Mouse (Mus musculus) intestine, embryonic 16.5 days (tissue): ENCODE results near the gene Tfe3. TPM values are rescaled to one million over a fixed set of nuclear protein-coding genes. Genes with fewer than 3 reads are reported as not detected.
A peak's percentile ranks its signal among the peaks of the same experiment; 100 is the strongest.
"Not testable (repeated sequence)": the region's sequence is repeated elsewhere in the genome, so short reads cannot be mapped to it uniquely, and the experiment has no call there.

Experiments
- ATAC-seq: fragments of 200-750 bp; cut with Nextera tagmentation; 2 replicates; pipeline ENCODE4 v1.8.0; 2017; ENCODE audit warnings: moderate TSS enrichment, moderate library complexity
- H3K27ac ChIP-seq: fragments of 300-500 bp; sonication (generic); 2 replicates; pipeline ENCODE4 v1.5.1; 2014; ENCODE audit warnings: mild to moderate bottlenecking, low read length
- H3K27me3 ChIP-seq: fragments of 300-500 bp; sonication (generic); replicated peaks from 2 replicates; pipeline ENCODE4 v1.6.1; 2014; ENCODE audit warnings: low read length, control low read depth, mixed read lengths; ENCODE audit not compliant: control insufficient read depth, insufficient read depth
- H3K36me3 ChIP-seq: fragments of 300-500 bp; sonication (generic); 2 replicates; pipeline ENCODE4 v1.6.1; 2014; ENCODE audit warnings: low read length, control low read depth; ENCODE audit not compliant: control insufficient read depth, insufficient read depth
- H3K4me1 ChIP-seq: fragments of 300-500 bp; sonication (generic); 2 replicates; pipeline ENCODE4 v1.6.1; 2014; ENCODE audit warnings: low read length, control low read depth, mixed read lengths; ENCODE audit not compliant: control insufficient read depth, insufficient read depth
- H3K4me2 ChIP-seq: fragments of 300-500 bp; sonication (generic); 2 replicates; pipeline ENCODE4 v1.6.1; 2014; ENCODE audit warnings: low read depth, low read length, control low read depth
- H3K4me3 ChIP-seq: fragments of 300-500 bp; sonication (generic); 2 replicates; pipeline ENCODE4 v1.5.1; 2014; ENCODE audit warnings: mild to moderate bottlenecking, low read length
- H3K9ac ChIP-seq: fragments of 300-500 bp; sonication (generic); 2 replicates; pipeline ENCODE4 v1.6.1; 2014; ENCODE audit warnings: low read depth, low read length
- H3K9me3 ChIP-seq: fragments of 300-500 bp; sonication (generic); 2 replicates; pipeline ENCODE4 v1.6.1; 2016; ENCODE audit warnings: low read length, control low read depth; ENCODE audit not compliant: control insufficient read depth
- WGBS: fragments of 180-500 bp; shearing (Covaris S2); extraction: QIAGEN DNeasy Blood & Tissue Kit; methylation state at CpG from one replicate; pipeline ENCODE4 v1.1.7; 2014; 5-methylcytosine and 5-hydroxymethylcytosine counted together
- polyA plus RNA-seq: library from polyadenylated mRNA; unstranded; fragments of >200 nt; fragmentation: Nextera tagmentation; extraction: Ambion mirVana; gene quantifications from 2 replicates; pipeline ENCODE4 v1.2.1, GENCODE M21; 2015

Tfe3 gene
- polyA plus RNA-seq, 1 experiment from 2014 or later: 19.2 TPM

DNA sequence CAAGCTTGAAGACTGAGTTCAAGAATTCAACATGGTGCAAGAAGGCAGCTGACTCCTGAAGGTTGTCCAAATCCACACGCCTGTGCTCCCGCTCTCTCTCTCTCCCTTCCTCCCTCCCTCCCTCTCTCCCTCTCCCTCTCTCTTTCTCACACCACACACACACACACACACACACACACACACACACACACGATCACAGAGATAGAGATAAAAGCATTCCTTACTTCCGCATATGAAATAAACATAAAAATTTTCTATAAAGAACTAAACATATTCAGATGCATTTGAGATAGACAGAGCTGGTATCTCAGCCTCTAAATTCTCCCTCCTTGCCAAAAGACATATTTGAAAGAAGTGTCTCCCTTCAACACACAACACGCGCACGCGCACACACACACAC is 16.9 kb upstream of the Tfe3 start:
- 88% methylated on average over 8 of the region's 8 CpGs for WGBS
- H3K9ac ChIP-seq: no peak overlapping the region
- ATAC-seq: no peak
- no peak overlapping the region for H3K4me2 ChIP-seq
- H3K9me3 ChIP-seq: no peaks in the 10 kb centered on the region
- H3K4me3 ChIP-seq: no peak overlapping the region
- H3K27ac ChIP-seq: no peak overlapping the region
- peaks cover 2% of the 10 kb centered on the region; the same call in 1 of the 2 replicates for H3K4me1 ChIP-seq
- H3K27me3 ChIP-seq: no peaks in the 10 kb centered on the region
- no peaks in the 10 kb centered on the region for H3K36me3 ChIP-seq

DNA sequence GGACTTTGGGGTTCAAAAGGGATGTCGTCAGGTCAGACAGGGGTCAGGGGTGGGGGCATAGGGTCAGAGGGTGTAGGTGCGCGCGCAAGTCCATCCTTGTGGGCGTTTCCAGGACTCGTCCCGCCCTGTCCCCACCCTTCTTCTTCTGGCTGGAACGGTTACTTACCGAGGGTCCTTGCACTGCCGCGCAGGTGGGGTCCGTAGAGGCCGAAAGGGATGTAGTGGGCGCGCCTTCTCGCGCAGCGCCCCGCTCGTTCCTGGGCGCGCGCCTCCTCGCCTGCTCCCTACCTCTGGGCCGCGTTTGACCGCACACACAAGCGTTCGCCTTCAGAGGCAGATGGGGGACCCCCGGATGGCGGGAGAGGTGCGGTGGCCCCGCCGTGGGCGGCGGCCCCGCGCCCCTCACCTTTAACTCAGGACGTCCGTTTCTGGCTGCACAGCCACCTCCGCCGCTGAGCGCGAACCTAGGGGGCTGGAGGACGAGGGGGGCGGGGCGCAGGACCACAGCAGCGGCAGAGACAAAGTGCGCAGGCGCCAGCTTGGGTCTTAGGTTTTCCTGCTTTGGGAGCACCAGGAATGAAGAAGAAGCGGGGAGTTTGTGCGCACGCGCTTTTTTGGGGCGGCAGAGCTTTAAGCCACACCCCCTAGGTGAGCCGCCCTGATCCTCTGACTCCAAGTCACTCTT is 11.8 kb upstream of the Tfe3 start, which contains the start of gene Ccdc120:
Ccdc120 (minus strand) TSS at position 474 of the 685 bp plus-strand sequence.
- peak; percentile 83 for ATAC-seq
- Histone ChIP-seq H3K27ac (no peak within 1 kb of the TSS), H3K4me2 (peak within 1 kb of the TSS; percentile 50), H3K9me3 (no peaks in the 10 kb centered on the region), H3K36me3 (no peaks in the 10 kb centered on the region), H3K4me3 (peak within 1 kb of the TSS; percentile 65), H3K27me3 (no peaks in the 10 kb centered on the region), H3K4me1 (peaks cover 2% of the 10 kb centered on the region; the same call in 1 of the 2 replicates), H3K9ac (peak within 1 kb of the TSS; percentile 78)
- 9% methylated on average over 47 of the region's 56 CpGs for WGBS

- H3K27me3 ChIP-seq, H3K4me2 ChIP-seq, H3K27ac ChIP-seq, H3K4me1 ChIP-seq, ATAC-seq, H3K9ac ChIP-seq, H3K4me3 ChIP-seq, H3K36me3 ChIP-seq, H3K9me3 ChIP-seq: not testable (repeated sequence)
- 19% methylated on average over 3 of the region's 3 CpGs for WGBS
Measured at GRCm38 (mm10) chrX:7753627-7754026, 8.7 kb upstream of the Tfe3 start.

GRCm38 (mm10) chrX:7762921-7763197 is 499 bp downstream of the Tfe3 start:
- WGBS: 18% methylated on average over 10 of the region's 21 CpGs
- H3K27ac ChIP-seq: peak overlapping the region; percentile 69
- peak overlapping the region; percentile 71 for H3K4me3 ChIP-seq
- ATAC-seq: peak; percentile 21
- peak overlapping the region; percentile 74 for H3K9ac ChIP-seq
- H3K4me2 ChIP-seq: peak overlapping the region; percentile 73
- no peaks in the 10 kb centered on the region for H3K27me3 ChIP-seq
- H3K9me3 ChIP-seq: no peaks in the 10 kb centered on the region
- peaks cover 5% of the 10 kb centered on the region; the same call in 1 of the 2 replicates for H3K36me3 ChIP-seq
- peaks cover 15% of the 10 kb centered on the region for H3K4me1 ChIP-seq

- Histone ChIP-seq H3K4me1 (peaks cover 15% of the 10 kb centered on the region), H3K4me2 (peak overlapping the region; percentile 73), H3K9ac (peak overlapping the region; percentile 74), H3K36me3 (peaks cover 5% of the 10 kb centered on the region), H3K4me3 (peak overlapping the region; percentile 71), H3K27ac (peak overlapping the region; percentile 37; the same call in 1 of the 2 replicates), H3K9me3 (no peaks in the 10 kb centered on the region), H3K27me3 (no peaks in the 10 kb centered on the region)
- peak; percentile 16; the same call in 1 of the 2 replicates for ATAC-seq
- WGBS: 15% methylated on average over 22 of the region's 22 CpGs
Measured at GRCm38 (mm10) chrX:7763631-7764393, 1.5 kb downstream of the Tfe3 start.

DNA sequence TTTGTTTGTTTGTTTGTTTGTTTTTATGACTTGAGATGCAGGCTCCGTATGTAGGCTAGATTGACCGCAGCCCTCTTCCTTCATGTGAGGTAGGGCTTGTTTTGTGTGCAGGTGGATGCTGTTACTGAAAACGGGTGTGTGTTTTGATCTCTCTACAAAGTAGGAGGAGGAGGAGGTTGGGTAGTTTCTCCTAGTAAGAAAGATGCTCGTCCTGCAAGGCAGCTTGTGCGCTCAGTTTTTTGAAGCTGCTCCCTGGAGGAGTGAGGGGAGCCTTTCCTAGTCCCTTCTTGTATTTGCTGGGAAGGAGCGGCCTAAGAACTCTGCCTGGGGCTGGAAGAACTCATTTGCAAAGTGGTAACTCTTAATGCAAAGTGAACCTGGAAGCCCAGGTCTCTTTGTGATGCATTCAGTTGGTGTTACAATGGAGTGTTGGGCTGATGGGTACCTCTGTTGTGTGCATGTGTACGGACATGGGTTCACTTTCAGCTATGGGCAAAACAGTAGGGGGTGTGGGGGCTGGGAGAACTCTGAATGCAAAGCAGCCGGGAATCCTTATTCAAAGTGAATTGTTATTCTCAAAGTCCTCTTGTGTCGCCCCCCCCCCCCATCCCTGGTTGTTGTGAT is 2.4 kb downstream of the Tfe3 start:
- ATAC-seq: no peak

DNA sequence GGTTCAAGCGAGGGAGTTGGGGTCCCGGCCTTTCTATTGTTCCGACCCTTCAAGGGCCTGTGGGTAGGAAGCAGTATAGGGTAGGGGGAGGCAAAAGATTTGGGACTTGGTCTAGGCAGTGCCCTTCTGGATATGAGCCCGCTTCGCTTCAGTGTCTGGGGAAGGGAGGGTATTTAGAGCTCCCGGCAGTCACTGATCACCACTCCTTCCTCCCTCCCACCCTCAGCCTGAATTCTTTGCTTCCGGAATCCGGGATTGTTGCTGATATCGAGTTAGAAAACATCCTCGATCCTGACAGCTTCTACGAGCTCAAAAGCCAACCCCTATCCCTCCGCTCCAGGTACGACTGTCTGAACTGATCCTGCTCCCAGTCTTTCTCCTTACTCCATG is 2.9 kb downstream of the Tfe3 start:
- H3K4me1 ChIP-seq: peaks cover 15% of the 10 kb centered on the region
- H3K9me3 ChIP-seq: no peaks in the 10 kb centered on the region
- 30% methylated on average over 12 of the region's 13 CpGs for WGBS
- peak overlapping the region; percentile 71 for H3K4me3 ChIP-seq
- H3K9ac ChIP-seq: 0 out of 2 replicates have a peak overlapping the region, but pooled peaks have one; percentile 29
- no peaks in the 10 kb centered on the region for H3K27me3 ChIP-seq
- peaks cover 5% of the 10 kb centered on the region for H3K36me3 ChIP-seq
- peak overlapping the region; percentile 51 for H3K27ac ChIP-seq
- no peak for ATAC-seq
- peak overlapping the region; percentile 73 for H3K4me2 ChIP-seq

More for the DNA sequence above, 2.4 kb downstream of the Tfe3 start:
- H3K36me3 ChIP-seq: peaks cover 5% of the 10 kb centered on the region
- no peaks in the 10 kb centered on the region for H3K9me3 ChIP-seq
- H3K4me2 ChIP-seq: peak overlapping the region; percentile 73
- WGBS: 24% methylated on average over 9 of the region's 9 CpGs
- peak overlapping the region; percentile 71 for H3K4me3 ChIP-seq
- H3K9ac ChIP-seq: 0 out of 2 replicates have a peak overlapping the region, but pooled peaks have one; percentile 74
- H3K4me1 ChIP-seq: peaks cover 15% of the 10 kb centered on the region
- H3K27ac ChIP-seq: peak overlapping the region; percentile 37; the same call in 1 of the 2 replicates
- no peaks in the 10 kb centered on the region for H3K27me3 ChIP-seq

DNA sequence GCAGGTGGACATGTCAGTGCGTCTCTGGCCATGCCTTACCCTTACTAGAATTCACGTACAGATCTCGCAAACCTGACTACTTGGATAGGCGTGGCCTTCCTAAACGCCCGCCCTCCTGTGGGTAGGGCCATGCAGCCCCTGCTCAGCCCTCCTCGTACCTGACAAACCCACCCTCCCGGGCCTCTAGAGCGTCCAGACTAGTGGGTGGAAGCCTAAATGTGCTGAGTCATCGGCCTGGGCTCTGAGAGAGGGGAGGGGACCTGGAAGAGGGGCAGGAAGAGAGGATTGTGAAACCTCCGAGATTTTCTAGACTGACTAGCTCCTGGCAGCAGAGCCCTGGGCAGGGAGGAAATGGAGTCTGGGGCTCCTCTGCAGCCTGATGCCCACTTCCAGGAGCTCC is 3.4 kb downstream of the Tfe3 start:
- 14% methylated on average over 11 of the region's 11 CpGs for WGBS
- Histone ChIP-seq H3K36me3 (peaks cover 5% of the 10 kb centered on the region), H3K4me1 (peaks cover 15% of the 10 kb centered on the region), H3K9ac (0 out of 2 replicates have a peak overlapping the region, but pooled peaks have one; percentile 29), H3K9me3 (no peaks in the 10 kb centered on the region), H3K27ac (peak overlapping the region; percentile 54), H3K4me3 (peak overlapping the region; percentile 71), H3K27me3 (no peaks in the 10 kb centered on the region), H3K4me2 (peak overlapping the region; percentile 73)
- peak; percentile 67 for ATAC-seq
